Mouse (Mus musculus): ENCODE results near the gene Slc40a1.

Slc40a1 gene

GRCm38 (mm10) chr1:45883378-45883777 is 42.9 kb downstream of the Slc40a1 start:
- no peak for DNase-seq (ENCODE audit: low spot score in 2 of 2)

- no peak for DNase-seq (ENCODE audit: low spot score in 2 of 2)
Observed at GRCm38 (mm10) chr1:45882076-45882475, 44.2 kb downstream of the Slc40a1 start.

- no peak for DNase-seq (ENCODE audit: low spot score in 2 of 2)
Observed at GRCm38 (mm10) chr1:45881228-45881832, 45.0 kb downstream of the Slc40a1 start.

GRCm38 (mm10) chr1:45877463-45877862 is 48.9 kb downstream of the Slc40a1 start:
- DNase-seq (ENCODE audit: low spot score in 2 of 2): no peak

- no peak for DNase-seq (ENCODE audit: low spot score in 2 of 2)
Observed at GRCm38 (mm10) chr1:45876450-45877198, 49.7 kb downstream of the Slc40a1 start.

- DNase-seq (ENCODE audit: low spot score in 2 of 2): no peak
Observed at GRCm38 (mm10) chr1:45875640-45876039, 50.7 kb downstream of the Slc40a1 start.

GRCm38 (mm10) chr1:45873250-45873649 is 53.1 kb downstream of the Slc40a1 start:
- no peak for DNase-seq (ENCODE audit: low spot score in 2 of 2)

GRCm38 (mm10) chr1:45868479-45869137 is 57.7 kb downstream of the Slc40a1 start:
- no peak for DNase-seq (ENCODE audit: low spot score in 2 of 2)

GRCm38 (mm10) chr1:45868050-45868449 is 58.3 kb downstream of the Slc40a1 start:
- no peak for DNase-seq (ENCODE audit: low spot score in 2 of 2)

- no peak for DNase-seq (ENCODE audit: low spot score in 2 of 2)
Observed at GRCm38 (mm10) chr1:45866288-45867018, 59.9 kb downstream of the Slc40a1 start.

GRCm38 (mm10) chr1:45865727-45866126 is 60.6 kb downstream of the Slc40a1 start:
- DNase-seq (ENCODE audit: low spot score in 2 of 2): no peak

GRCm38 (mm10) chr1:45865316-45865715 is 61.0 kb downstream of the Slc40a1 start:
- no peak for DNase-seq (ENCODE audit: low spot score in 2 of 2)

GRCm38 (mm10) chr1:45864564-45865014 is 61.7 kb downstream of the Slc40a1 start:
- DNase-seq (ENCODE audit: low spot score in 2 of 2): no peak

- no peak for DNase-seq (ENCODE audit: low spot score in 2 of 2)
Observed at GRCm38 (mm10) chr1:45863641-45864040, 62.7 kb downstream of the Slc40a1 start.

GRCm38 (mm10) chr1:45861162-45861561 is 65.2 kb downstream of the Slc40a1 start:
- no peak for DNase-seq (ENCODE audit: low spot score in 2 of 2)

- DNase-seq (ENCODE audit: low spot score in 2 of 2): no peak
Observed at GRCm38 (mm10) chr1:45860349-45860748, 66.0 kb downstream of the Slc40a1 start.

Data from thymus, postnatal 10 days (tissue).